Mouse (Mus musculus) E14TG2a.4 (cell line): Measurements from ENCODE around the gene Zfr.

ENCODE experiments used
- CTCF ChIP-seq: conservative IDR thresholded peaks from 2 replicates; pipeline ENCODE4 v1.5.1; 2014; ENCODE audit warnings: low read length
- NANOG ChIP-seq: IDR thresholded peaks from 2 replicates; pipeline ENCODE4 v1.6.1; 2014; ENCODE audit warnings: borderline replicate concordance, low read length, mixed read lengths
- POU5F1 ChIP-seq: IDR thresholded peaks from 2 replicates; pipeline ENCODE4 v1.6.1; 2014; ENCODE audit warnings: low read length, borderline replicate concordance

- TF ChIP-seq CTCF: no peak
- TF ChIP-seq POU5F1: no peak
- no peak for TF ChIP-seq NANOG
These were observed 3.1 kb upstream of the Zfr start for GRCm38 (mm10) chr15:12114546-12114945.
